Mouse (Mus musculus) lung, adult 2 months (tissue): ENCODE results near the gene Prkcg. TPM values are rescaled to one million over a fixed set of nuclear protein-coding genes. Genes with fewer than 3 reads are reported as not detected.
A peak's percentile ranks its signal among the peaks of the same experiment; 100 is the strongest.

Experiments
- DNase-seq: peaks from one replicate; pipeline ENCODE4 v3.0.0; 2022
- H3K4me1 ChIP-seq: fragments of 200-500 bp; 2 replicates; pipeline ENCODE4 v1.6.1; 2011; ENCODE audit warnings: low read length; ENCODE audit not compliant: control insufficient read depth, insufficient read depth
- H3K4me3 ChIP-seq: fragments of 200-500 bp; replicated peaks from 2 replicates; pipeline ENCODE3; 2011; ENCODE audit warnings: low read depth, mild to moderate bottlenecking, control low read depth, low read length; ENCODE audit errors: extremely low read depth
- CTCF ChIP-seq: fragments of 200-500 bp; IDR thresholded peaks from 2 replicates; pipeline ENCODE4 v1.5.1; 2011; ENCODE audit warnings: mild to moderate bottlenecking, low read length, control low read depth; ENCODE audit not compliant: insufficient read depth
- POLR2A ChIP-seq: fragments of 200-500 bp; IDR thresholded peaks from 2 replicates; pipeline ENCODE4 v1.6.1; 2011; ENCODE audit warnings: low read depth, mild to moderate bottlenecking, control low read depth, low read length, borderline replicate concordance; ENCODE audit errors: extremely low read depth
- WGBS: fragments of 180-500 bp; shearing (Covaris S2); methylation state at CpG from one replicate; pipeline ENCODE4 v1.1.7; 2018; 5-methylcytosine and 5-hydroxymethylcytosine counted together
- polyA plus RNA-seq: library from polyadenylated mRNA; depleted of rRNA; stranded (reverse); fragments of >200 nt; gene quantifications from 2 replicates; pipeline ENCODE4 v1.2.3, GENCODE M21; 2012; rRNA removed

The Prkcg gene
- polyA plus RNA-seq, result 5.6 and 5.9 TPM in 2 replicates

- peak within 1 kb of the TSS; percentile 60 for H3K4me3 ChIP-seq
- 2% methylated on average over 30 of the region's 30 CpGs for WGBS
- H3K4me1 ChIP-seq, result 0 out of 2 replicates have a peak, but pooled peaks cover 4% of the 10 kb centered on the region
- peak; percentile 51; the same call in 1 of the 2 replicates for TF ChIP-seq POLR2A
- no peak for TF ChIP-seq CTCF
- DNase-seq, result peak; percentile 79
Observed at GRCm38 (mm10) chr7:3288976-3289970, at the start of gene Prkcg, which contains the start of gene Myadm. TSS of gene Prkcg (plus strand) at chr7:3289179. TSS of gene Myadm (plus strand) at chr7:3289080.

- no peak for TF ChIP-seq POLR2A
- no peak for TF ChIP-seq CTCF
- no peak for DNase-seq
- no peaks in the 10 kb centered on the region for H3K4me1 ChIP-seq
- 78% methylated on average over 2 of the region's 2 CpGs for WGBS
- no peak overlapping the region for H3K4me3 ChIP-seq
Observed at GRCm38 (mm10) chr7:3239193-3239592, 49.8 kb upstream of the Prkcg start.

GRCm38 (mm10) chr7:3260701-3261100 is 28.3 kb upstream of the Prkcg start:
- Histone ChIP-seq H3K4me3 (no peak overlapping the region), H3K4me1 (no peaks in the 10 kb centered on the region)
- DNase-seq, result no peak
- WGBS, result 54% methylated on average over 3 of the region's 3 CpGs
- TF ChIP-seq POLR2A, result no peak
- TF ChIP-seq CTCF, result no peak

GRCm38 (mm10) chr7:3261446-3261845 is 27.5 kb upstream of the Prkcg start:
- DNase-seq, result no peak
- 55% methylated on average over 4 of the region's 4 CpGs for WGBS
- Histone ChIP-seq H3K4me1 (no peaks in the 10 kb centered on the region), H3K4me3 (no peak overlapping the region)
- TF ChIP-seq CTCF (no peak), POLR2A (no peak)

GRCm38 (mm10) chr7:3262789-3263188 is 26.2 kb upstream of the Prkcg start:
- no peak overlapping the region for H3K4me3 ChIP-seq
- peak; percentile 41 for DNase-seq
- WGBS, result 29% methylated on average over 2 of the region's 2 CpGs
- TF ChIP-seq CTCF (peak; percentile 80), POLR2A (no peak)
- no peaks in the 10 kb centered on the region for H3K4me1 ChIP-seq

- no peak for TF ChIP-seq CTCF
- no peak for TF ChIP-seq POLR2A
- Histone ChIP-seq H3K4me1 (no peaks in the 10 kb centered on the region), H3K4me3 (no peak overlapping the region)
- DNase-seq, result no peak
- 29% methylated on average over 22 of the region's 22 CpGs for WGBS
Observed at GRCm38 (mm10) chr7:3264390-3265022, 24.5 kb upstream of the Prkcg start.

GRCm38 (mm10) chr7:3265311-3265710 is 23.7 kb upstream of the Prkcg start:
- Histone ChIP-seq H3K4me1 (no peaks in the 10 kb centered on the region), H3K4me3 (no peak overlapping the region)
- no peak for TF ChIP-seq POLR2A
- TF ChIP-seq CTCF, result no peak
- 61% methylated on average over 6 of the region's 6 CpGs for WGBS
- DNase-seq, result no peak

- whole genome bisulfite sequencing, result 70% methylated on average over 3 of the region's 3 CpGs
- no peak for TF ChIP-seq POLR2A
- TF ChIP-seq CTCF, result no peak
- DNase-seq, result no peak
- Histone ChIP-seq H3K4me3 (no peak overlapping the region), H3K4me1 (no peaks in the 10 kb centered on the region)
Observed at GRCm38 (mm10) chr7:3267261-3267660, 21.7 kb upstream of the Prkcg start.

GRCm38 (mm10) chr7:3267888-3268287 is 21.1 kb upstream of the Prkcg start:
- 61% methylated on average over 8 of the region's 8 CpGs for WGBS
- Histone ChIP-seq H3K4me3 (no peak overlapping the region), H3K4me1 (no peaks in the 10 kb centered on the region)
- no peak for TF ChIP-seq CTCF
- TF ChIP-seq POLR2A, result no peak
- no peak for DNase-seq
